Mouse (Mus musculus): Measurements from ENCODE around the gene March7. TPM values are rescaled to one million over a fixed set of nuclear protein-coding genes. Genes with fewer than 3 reads are reported as not detected.

The March7 gene
- total and polyA plus RNA-seq, 2 experiments from 2014 or later, result 57.5 to 81.2 TPM

- H3K4me2 ChIP-seq (ENCODE audit: low read depth, low read length), result no peak overlapping the region
- TF ChIP-seq CTCF (IDR thresholded peaks at IDR 0.05; ENCODE audit: low read depth), result no peak
- H3K27ac ChIP-seq, result no peak overlapping the region
- peaks cover 6% of the 10 kb centered on the region; the same call in 1 of the 2 replicates for H3K4me1 ChIP-seq (ENCODE audit: insufficient read depth, low read length)
- H3K36me3 ChIP-seq (ENCODE audit: insufficient read depth, low read length), result no peaks in the 10 kb centered on the region
- no peaks in the 10 kb centered on the region for H3K27me3 ChIP-seq (ENCODE audit: insufficient read depth, low read length)
- H3K4me3 ChIP-seq (ENCODE audit: low read length), result no peak overlapping the region
- WGBS, result 58% methylated on average over 1 of the region's 1 CpGs
- H3K9me3 ChIP-seq (ENCODE audit: low read length), result no peaks in the 10 kb centered on the region
- H3K9ac ChIP-seq (replicated peaks; ENCODE audit: low read length), result no peak overlapping the region
- ATAC-seq (no peak), DNase-seq (ENCODE audit: low spot score) (no peak)
Measured at GRCm38 (mm10) chr2:60223489-60223888, 13.8 kb downstream of the March7 start.

GRCm38 (mm10) chr2:60228470-60228869 lies 18.8 kb downstream of the March7 start:
- DNase-seq (ENCODE audit: low spot score) (no peak), ATAC-seq (no peak)
- H3K9ac ChIP-seq (replicated peaks; ENCODE audit: low read length), result no peak overlapping the region
- TF ChIP-seq CTCF (IDR thresholded peaks at IDR 0.05; ENCODE audit: low read depth), result no peak
- H3K36me3 ChIP-seq (ENCODE audit: insufficient read depth, low read length), result peaks cover 21% of the 10 kb centered on the region
- no peaks in the 10 kb centered on the region for H3K9me3 ChIP-seq (ENCODE audit: low read length)
- no peak overlapping the region for H3K27ac ChIP-seq
- no peak overlapping the region for H3K4me2 ChIP-seq (ENCODE audit: low read depth, low read length)
- no peaks in the 10 kb centered on the region for H3K27me3 ChIP-seq (ENCODE audit: insufficient read depth, low read length)
- H3K4me1 ChIP-seq (ENCODE audit: insufficient read depth, low read length), result no peaks in the 10 kb centered on the region
- H3K4me3 ChIP-seq (ENCODE audit: low read length), result no peak overlapping the region
- WGBS, result 68% methylated on average over 1 of the region's 1 CpGs

GRCm38 (mm10) chr2:60230361-60230760 lies 20.7 kb downstream of the March7 start:
- Histone ChIP-seq H3K27ac (no peak overlapping the region), H3K4me3 (ENCODE audit: low read length) (no peak overlapping the region), H3K9ac (replicated peaks; ENCODE audit: low read length) (no peak overlapping the region), H3K36me3 (ENCODE audit: insufficient read depth, low read length) (peaks cover 30% of the 10 kb centered on the region), H3K4me2 (ENCODE audit: low read depth, low read length) (no peak overlapping the region), H3K27me3 (ENCODE audit: insufficient read depth, low read length) (no peaks in the 10 kb centered on the region), H3K9me3 (ENCODE audit: low read length) (no peaks in the 10 kb centered on the region), H3K4me1 (ENCODE audit: insufficient read depth, low read length) (no peaks in the 10 kb centered on the region)
- 96% methylated on average over 2 of the region's 2 CpGs for WGBS
- DNase-seq (ENCODE audit: low spot score) (no peak), ATAC-seq (no peak)
- no peak for TF ChIP-seq CTCF (IDR thresholded peaks at IDR 0.05; ENCODE audit: low read depth)

GRCm38 (mm10) chr2:60233147-60233546 lies 23.5 kb downstream of the March7 start:
- Histone ChIP-seq H3K27ac (no peak overlapping the region), H3K9ac (replicated peaks; ENCODE audit: low read length) (no peak overlapping the region), H3K4me2 (ENCODE audit: low read depth, low read length) (no peak overlapping the region), H3K4me1 (ENCODE audit: insufficient read depth, low read length) (no peaks in the 10 kb centered on the region), H3K36me3 (ENCODE audit: insufficient read depth, low read length) (peaks cover 37% of the 10 kb centered on the region), H3K9me3 (ENCODE audit: low read length) (no peaks in the 10 kb centered on the region), H3K4me3 (ENCODE audit: low read length) (no peak overlapping the region), H3K27me3 (ENCODE audit: insufficient read depth, low read length) (no peaks in the 10 kb centered on the region)
- ATAC-seq, result no peak
- no peak for DNase-seq (ENCODE audit: low spot score)
- 82% methylated on average over 2 of the region's 2 CpGs for WGBS
- no peak for TF ChIP-seq CTCF (IDR thresholded peaks at IDR 0.05; ENCODE audit: low read depth)

- 79% methylated on average over 7 of the region's 7 CpGs for WGBS
- ATAC-seq (no peak), DNase-seq (ENCODE audit: low spot score) (no peak)
- Histone ChIP-seq H3K36me3 (ENCODE audit: insufficient read depth, low read length) (peaks cover 42% of the 10 kb centered on the region), H3K4me1 (ENCODE audit: insufficient read depth, low read length) (no peaks in the 10 kb centered on the region), H3K27me3 (ENCODE audit: insufficient read depth, low read length) (no peaks in the 10 kb centered on the region), H3K27ac (no peak overlapping the region), H3K4me2 (ENCODE audit: low read depth, low read length) (no peak overlapping the region), H3K9ac (replicated peaks; ENCODE audit: low read length) (no peak overlapping the region), H3K9me3 (ENCODE audit: low read length) (no peaks in the 10 kb centered on the region), H3K4me3 (ENCODE audit: low read length) (no peak overlapping the region)
- no peak for TF ChIP-seq CTCF (IDR thresholded peaks at IDR 0.05; ENCODE audit: low read depth)
Measured at GRCm38 (mm10) chr2:60234506-60234905, 24.8 kb downstream of the March7 start.

GRCm38 (mm10) chr2:60252782-60253181 lies 43.1 kb downstream of the March7 start:
- H3K9me3 ChIP-seq (ENCODE audit: low read length), result no peaks in the 10 kb centered on the region
- H3K9ac ChIP-seq (replicated peaks; ENCODE audit: low read length), result no peak overlapping the region
- H3K27me3 ChIP-seq (ENCODE audit: insufficient read depth, low read length), result no peaks in the 10 kb centered on the region
- no peak overlapping the region for H3K4me3 ChIP-seq (ENCODE audit: low read length)
- no peak for TF ChIP-seq CTCF (IDR thresholded peaks at IDR 0.05; ENCODE audit: low read depth)
- H3K27ac ChIP-seq, result no peak overlapping the region
- no peaks in the 10 kb centered on the region for H3K36me3 ChIP-seq (ENCODE audit: insufficient read depth, low read length)
- 84% methylated on average over 4 of the region's 4 CpGs for WGBS
- no peak overlapping the region for H3K4me2 ChIP-seq (ENCODE audit: low read depth, low read length)
- no peaks in the 10 kb centered on the region for H3K4me1 ChIP-seq (ENCODE audit: insufficient read depth, low read length)
- DNase-seq (ENCODE audit: low spot score) (no peak), ATAC-seq (no peak)

GRCm38 (mm10) chr2:60253506-60253905 lies 43.8 kb downstream of the March7 start:
- Histone ChIP-seq H3K36me3 (ENCODE audit: insufficient read depth, low read length) (no peaks in the 10 kb centered on the region), H3K9ac (replicated peaks; ENCODE audit: low read length) (no peak overlapping the region), H3K27me3 (ENCODE audit: insufficient read depth, low read length) (no peaks in the 10 kb centered on the region), H3K9me3 (ENCODE audit: low read length) (no peaks in the 10 kb centered on the region), H3K4me2 (ENCODE audit: low read depth, low read length) (no peak overlapping the region), H3K4me1 (ENCODE audit: insufficient read depth, low read length) (no peaks in the 10 kb centered on the region), H3K27ac (no peak overlapping the region), H3K4me3 (ENCODE audit: low read length) (no peak overlapping the region)
- no peak for TF ChIP-seq CTCF (IDR thresholded peaks at IDR 0.05; ENCODE audit: low read depth)
- DNase-seq (ENCODE audit: low spot score), result no peak
- ATAC-seq, result no peak
